Mouse (Mus musculus): ENCODE data around the gene Tmem273. TPM values are rescaled to one million over a fixed set of nuclear protein-coding genes. Genes with fewer than 3 reads are reported as not detected.

The Tmem273 gene
- polyA plus RNA-seq, 1 experiment = 1.4 TPM

- DNase-seq (ENCODE audit: extremely low spot score in 1 of 2, low spot score in 1 of 2) = no peak
Measured at GRCm38 (mm10) chr14:32858361-32858760, 72.6 kb downstream of the Tmem273 start.

- DNase-seq (ENCODE audit: extremely low spot score in 1 of 2, low spot score in 1 of 2) = no peak
Measured at GRCm38 (mm10) chr14:32858941-32859510, 73.3 kb downstream of the Tmem273 start.

GRCm38 (mm10) chr14:32859831-32860569 lies 74.2 kb downstream of the Tmem273 start:
- no peak for DNase-seq (ENCODE audit: extremely low spot score in 1 of 2, low spot score in 1 of 2)

GRCm38 (mm10) chr14:32861149-32861581 lies 75.4 kb downstream of the Tmem273 start:
- no peak for DNase-seq (ENCODE audit: extremely low spot score in 1 of 2, low spot score in 1 of 2)

GRCm38 (mm10) chr14:32861656-32862055 lies 75.9 kb downstream of the Tmem273 start:
- no peak for DNase-seq (ENCODE audit: extremely low spot score in 1 of 2, low spot score in 1 of 2)

- no peak for DNase-seq (ENCODE audit: extremely low spot score in 1 of 2, low spot score in 1 of 2)
Measured at GRCm38 (mm10) chr14:32865331-32865730, 79.6 kb downstream of the Tmem273 start.

Other genes with a start within 250 kb of the Tmem273 start
- 0.04 and 0.11 TPM in 2 replicates for gene Prrxl1, start 186.6 kb upstream of the Tmem273 start, polyA plus RNA-seq (2012; rRNA removed)
- gene 3425401B19Rik, start 100.7 kb upstream of the Tmem273 start, polyA plus RNA-seq (2012; rRNA removed) = 0.08 and 0.11 TPM in 2 replicates
- not detected in 2 replicates for gene Fam170b, start 48.0 kb downstream of the Tmem273 start, polyA plus RNA-seq (2012; rRNA removed)
- gene Vstm4, start 70.8 kb downstream of the Tmem273 start, polyA plus RNA-seq (2012; rRNA removed) = 6.1 and 7.3 TPM in 2 replicates
- 0.61 and 1.3 TPM in 2 replicates for gene Lrrc18, start 205.4 kb downstream of the Tmem273 start, polyA plus RNA-seq (2012; rRNA removed)